ENCODE assay signal across 8 mouse cellular contexts in genomic region chr9:104569480-104570167, GRCm38 (mm10). TPM values are rescaled to one million over a fixed set of nuclear protein-coding genes. Genes with fewer than 3 reads are reported as not detected.
DNase-seq lines count a peak whose midpoint lies in the region; ATAC-seq and TF ChIP-seq lines count a peak whose summit lies in the region.

No protein-coding gene starts in this region.

- H3K9me3 ChIP-seq in intestine, embryonic 14.5 days (ENCODE audit: control insufficient read depth, low read length) = no peaks in the 10 kb centered on the region
- H3K9me3 ChIP-seq in midbrain, embryonic 10.5 days (replicated peaks) = no peaks in the 10 kb centered on the region

- H3K9ac ChIP-seq in intestine, embryonic 14.5 days (ENCODE audit: low read length) = no peak overlapping the region

- no peak for TF ChIP-seq POLR2A in cerebellum, adult 2 months (IDR thresholded peaks at IDR 0.05; ENCODE audit: borderline replicate concordance, insufficient read depth, low read length)

- H3K27me3 ChIP-seq in cerebellum, adult 2 months (ENCODE audit: control insufficient read depth, insufficient read depth, low read length) = no peaks in the 10 kb centered on the region; the same call in 1 of the 2 replicates
- peaks cover 20% of the 10 kb centered on the region for H3K27me3 ChIP-seq in intestine, embryonic 14.5 days (replicated peaks; ENCODE audit: control insufficient read depth, insufficient read depth, low read length)
- peaks cover 22% of the 10 kb centered on the region for H3K27me3 ChIP-seq in midbrain, embryonic 10.5 days (ENCODE audit: low read depth, poor library complexity, severe bottlenecking)

- TF ChIP-seq CTCF in cerebellum, adult 2 months (IDR thresholded peaks at IDR 0.05; ENCODE audit: borderline replicate concordance, insufficient read depth, low read depth, low read length) = peak; percentile 29; the same call in 1 of the 2 replicates

- peak; percentile 78 for ATAC-seq in intestine, embryonic 14.5 days (replicated peaks; ENCODE audit: low FRiP score, low TSS enrichment, low read depth)
- ATAC-seq in activated CD4-positive, CD25-positive, alpha-beta regulatory T cell, adult 4 months = no peak

- no peak overlapping the region for H3K4me2 ChIP-seq in intestine, embryonic 14.5 days (ENCODE audit: low read length)

- no peaks in the 10 kb centered on the region for H3K36me3 ChIP-seq in intestine, embryonic 14.5 days (ENCODE audit: control insufficient read depth, insufficient read depth, low read length)
- no peaks in the 10 kb centered on the region for H3K36me3 ChIP-seq in midbrain, embryonic 10.5 days

- intact Hi-C loops in left cerebral cortex, postnatal 14 days (cut with DNase I) = loop anchor here (5.0 to 10.0 kb wide), 4 partner anchors 105 to 818 kb away; partner anchors contain the start of gene Mrpl3

- 1% methylated on average over 25 of the region's 25 CpGs for WGBS in cerebellum, adult 2 months
- WGBS in intestine, embryonic 14.5 days = 2% methylated on average over 25 of the region's 25 CpGs
- under 1% methylated on average over 24 of the region's 25 CpGs for WGBS in midbrain, embryonic 10.5 days

- H3K4me1 ChIP-seq in cerebellum, adult 2 months (ENCODE audit: control insufficient read depth, insufficient read depth, low read length) = no peaks in the 10 kb centered on the region
- H3K4me1 ChIP-seq in intestine, embryonic 14.5 days (replicated peaks; ENCODE audit: control insufficient read depth, insufficient read depth, low read length) = no peaks in the 10 kb centered on the region
- H3K4me1 ChIP-seq in midbrain, embryonic 10.5 days = peaks cover 12% of the 10 kb centered on the region

- DNase-seq in Muller cell, postnatal 12 days (ENCODE audit: inconsistent ontology term) = peak; percentile 69
- DNase-seq in cerebellum, adult 2 months = peak; percentile 10 to 39
- peak; percentile 38 to 72 for DNase-seq in frontal cortex, postnatal 10 days (ENCODE audit: low spot score in 2 of 2)
- DNase-seq in intestine, embryonic 14.5 days (ENCODE audit: low spot score) = peak; percentile 94
- DNase-seq in left cerebral cortex, postnatal 14 days (ENCODE audit: low spot score in 2 of 2) = peak; percentile 71 to 82
- DNase-seq in midbrain, embryonic 10.5 days (ENCODE audit: low spot score) = peak; percentile 82
- DNase-seq in spleen, adult 12 weeks (ENCODE audit: low spot score) = peak; percentile 7

- no peak overlapping the region for H3K27ac ChIP-seq in cerebellum, adult 2 months (ENCODE audit: insufficient read depth, low read length)
- H3K27ac ChIP-seq in intestine, embryonic 14.5 days (ENCODE audit: low read depth) = no peak overlapping the region
- H3K27ac ChIP-seq in midbrain, embryonic 10.5 days (replicated peaks) = no peak overlapping the region

- H3K4me3 ChIP-seq in cerebellum, adult 2 months (replicated peaks; ENCODE audit: insufficient read depth, low read depth, low read length) = no peak overlapping the region
- no peak overlapping the region for H3K4me3 ChIP-seq in intestine, embryonic 14.5 days (ENCODE audit: low read depth, low read length)
- H3K4me3 ChIP-seq in midbrain, embryonic 10.5 days = peak overlapping the region; percentile 48

RNA-seq across cellular contexts. Expression of gene Cpne4, which starts 22.5 kb away (rescaled TPM):
- polyA plus RNA-seq in cerebellum, adult 2 months (2012; rRNA removed) = 3.5 and 4.6 TPM in 2 replicates
- polyA plus RNA-seq in intestine, embryonic 14.5 days (2014; fragmentation: Nextera tagmentation; extraction: Ambion mirVana) = 0.78 and 1.3 TPM in 2 replicates
- 10 to 100 TPM; 68.5 to 75.8 TPM for total RNA-seq in left cerebral cortex, postnatal 14 days (2021)
- 0.83 and 1.3 TPM in 2 replicates for polyA plus RNA-seq in midbrain, embryonic 10.5 days (2016; fragmentation: Nextera tagmentation; extraction: Ambion mirVana)
- polyA plus RNA-seq in activated CD4-positive, CD25-positive, alpha-beta regulatory T cell, adult 4 months (2017; shearing (Covaris generic)) = not detected

Comparison
In these comparisons a context has a peak if more than half of its experiments do, and no peak if none do; other contexts are left out.
1. DNase-seq: peak in every context shown above with its lines; median percentile 94 in intestine, embryonic 14.5 days; 82 in midbrain, embryonic 10.5 days; 76 in left cerebral cortex, postnatal 14 days; 69 in Muller cell, postnatal 12 days; 55 in frontal cortex, postnatal 10 days; 24 in cerebellum, adult 2 months; 7 in spleen, adult 12 weeks.